Mouse (Mus musculus): ENCODE results near the gene Tor4a. TPM values are rescaled to one million over a fixed set of nuclear protein-coding genes. Genes with fewer than 3 reads are reported as not detected.

Gene Tor4a
- total and polyA plus RNA-seq, 3 experiments, result 12.6 to 20.4 (median 15.3) TPM

GRCm38 (mm10) chr2:25203631-25204214 is 7.0 kb upstream of the Tor4a start:
- Histone ChIP-seq H3K27ac (ENCODE audit: insufficient read depth, low read depth) (no peak overlapping the region), H3K4me2 (ENCODE audit: insufficient read depth, low read depth, poor library complexity, severe bottlenecking) (no peak overlapping the region), H3K27me3 (replicated peaks) (no peaks in the 10 kb centered on the region), H3K9ac (ENCODE audit: insufficient read depth, low read depth) (no peak overlapping the region), H3K4me3 (replicated peaks in 1 of 3; ENCODE audit: low read depth in 2 of 3, low read length in 2 of 3, poor library complexity in 1 of 3) (no peak overlapping the region), H3K9me3 (replicated peaks; ENCODE audit: low read length) (no peaks in the 10 kb centered on the region), H3K4me1 (ENCODE audit: control insufficient read depth in 1 of 2, insufficient read depth in 2 of 2) (peaks cover 2 to 6% of the 10 kb centered on the region in 2 experiments; a peak in 2 of 4 replicates), H3K36me3 (replicated peaks in 1 of 2; ENCODE audit: control insufficient read depth in 1 of 2, insufficient read depth in 1 of 2, low read length in 1 of 2) (peaks cover 84 to 95% of the 10 kb centered on the region in 2 experiments), H3K79me2 (replicated peaks; ENCODE audit: control insufficient read depth, extremely low read depth, insufficient read depth, poor library complexity, severe bottlenecking) (peaks cover 5% of the 10 kb centered on the region; the same call in 1 of the 2 replicates)
- dilution Hi-C loops (cut with MboI; ENCODE audit: extremely low pct_ligation_motif_present, extremely low pct_unique_long_range_greater_than_20kb, low sequenced_read_pairs), result no loop called here
- DNase-seq (ENCODE audit: extremely low read depth), result no peak
- TF ChIP-seq ZKSCAN1 (IDR thresholded peaks at IDR 0.05; ENCODE audit: borderline replicate concordance, low read depth, low read length), result no peak
- no peak for TF ChIP-seq UBTF (IDR thresholded peaks at IDR 0.05; ENCODE audit: low read depth, low read length)
- no peak for TF ChIP-seq TBP (conservative IDR thresholded peaks at IDR 0.05; ENCODE audit: low read depth, low read length)
- TF ChIP-seq JUN (IDR thresholded peaks at IDR 0.05; ENCODE audit: insufficient read depth, low read depth, low read length), result no peak
- no peak for TF ChIP-seq RCOR1 (conservative IDR thresholded peaks at IDR 0.05; ENCODE audit: low read depth, low read length)
- no peak for TF ChIP-seq MYC (IDR thresholded peaks at IDR 0.05; ENCODE audit: low read depth, low read length)
- TF ChIP-seq MAZ (IDR thresholded peaks at IDR 0.05; ENCODE audit: low read depth, low read length), result no peak
- peak; percentile 45 for TF ChIP-seq SMC3 (IDR thresholded peaks at IDR 0.05; ENCODE audit: low read depth, low read length)
- peak; percentile 18 for TF ChIP-seq RAD21 (IDR thresholded peaks at IDR 0.05; ENCODE audit: low read depth, low read length)
- TF ChIP-seq ZMIZ1 (IDR thresholded peaks at IDR 0.05; ENCODE audit: low read depth, low read length), result no peak
- TF ChIP-seq IRF4 (IDR thresholded peaks at IDR 0.05; ENCODE audit: low read depth, low read length), result no peak
- TF ChIP-seq E2F4 (IDR thresholded peaks at IDR 0.05; ENCODE audit: insufficient replicate concordance, low read depth, low read length), result no peak
- TF ChIP-seq PAX5 (IDR thresholded peaks at IDR 0.05; ENCODE audit: low read length), result no peak
- TF ChIP-seq USF2 (conservative IDR thresholded peaks at IDR 0.05; ENCODE audit: low read depth, low read length), result no peak
- TF ChIP-seq HCFC1 (IDR thresholded peaks at IDR 0.05; ENCODE audit: low read depth, low read length), result no peak
- peak in 1 of 2 experiments; percentile 43; a peak in 2 of 4 replicates for TF ChIP-seq CTCF (conservative IDR thresholded peaks at IDR 0.05 in 1 of 2, IDR thresholded peaks at IDR 0.05 in 1 of 2; ENCODE audit: low read depth in 2 of 2, low read length in 2 of 2)
- no peak for TF ChIP-seq POLR2AphosphoS2 (IDR thresholded peaks at IDR 0.05; ENCODE audit: low read depth, low read length)
- no peak for TF ChIP-seq USF1 (IDR thresholded peaks at IDR 0.05; ENCODE audit: low read depth, low read length)
- TF ChIP-seq TCF12 (IDR thresholded peaks at IDR 0.05; ENCODE audit: low read depth, low read length), result no peak
- no peak for TF ChIP-seq ZNF384 (IDR thresholded peaks at IDR 0.05; ENCODE audit: low read depth, low read length)
- TF ChIP-seq MEF2A (IDR thresholded peaks at IDR 0.05; ENCODE audit: borderline replicate concordance, low read depth, low read length), result no peak
- no peak for TF ChIP-seq NELFE (IDR thresholded peaks at IDR 0.05; ENCODE audit: low read depth, low read length)
- TF ChIP-seq CHD2 (IDR thresholded peaks at IDR 0.05; ENCODE audit: low read length), result no peak
- no peak for TF ChIP-seq SIN3A (IDR thresholded peaks at IDR 0.05; ENCODE audit: low read length)
- in situ Hi-C loops (cut with MboI; ENCODE audit: low pct_ligation_motif_present, low pct_unique_long_range_greater_than_20kb, low sequenced_read_pairs), result no loop called here
